Mouse (Mus musculus): ENCODE measurements around the gene Ighmbp2. TPM values are rescaled to one million over a fixed set of nuclear protein-coding genes. Genes with fewer than 3 reads are reported as not detected.

Ighmbp2 gene
- polyA plus RNA-seq, 1 experiment from 2014 or later: 7.5 TPM

- H3K9ac ChIP-seq (ENCODE audit: low read depth, low read length): no peak overlapping the region
- H3K27ac ChIP-seq (ENCODE audit: low read depth, low read length): no peak overlapping the region
- H3K27me3 ChIP-seq (ENCODE audit: control insufficient read depth, insufficient read depth, low read length): no peaks in the 10 kb centered on the region
- H3K36me3 ChIP-seq (ENCODE audit: control insufficient read depth, insufficient read depth, low read length): peaks cover 15% of the 10 kb centered on the region
- no peaks in the 10 kb centered on the region for H3K4me1 ChIP-seq (replicated peaks; ENCODE audit: control insufficient read depth, insufficient read depth, low read length)
- 94% methylated on average over 6 of the region's 6 CpGs for WGBS
- H3K4me2 ChIP-seq (replicated peaks; ENCODE audit: low read depth, low read length): no peak overlapping the region
- no peaks in the 10 kb centered on the region for H3K9me3 ChIP-seq (ENCODE audit: control insufficient read depth, low read length)
- DNase-seq (ENCODE audit: low spot score): no peak
- no peak for ATAC-seq (ENCODE audit: low FRiP score)
- H3K4me3 ChIP-seq (ENCODE audit: low read depth, low read length): no peak overlapping the region
These were observed 13.0 kb downstream of the Ighmbp2 start for GRCm38 (mm10) chr19:3269803-3270202.

GRCm38 (mm10) chr19:3269279-3269678 lies 13.5 kb downstream of the Ighmbp2 start:
- ATAC-seq (ENCODE audit: low FRiP score) (no peak), DNase-seq (ENCODE audit: low spot score) (no peak)
- Histone ChIP-seq H3K27ac (ENCODE audit: low read depth, low read length) (no peak overlapping the region), H3K27me3 (ENCODE audit: control insufficient read depth, insufficient read depth, low read length) (no peaks in the 10 kb centered on the region), H3K4me1 (replicated peaks; ENCODE audit: control insufficient read depth, insufficient read depth, low read length) (no peaks in the 10 kb centered on the region), H3K36me3 (ENCODE audit: control insufficient read depth, insufficient read depth, low read length) (peaks cover 15% of the 10 kb centered on the region), H3K4me3 (ENCODE audit: low read depth, low read length) (no peak overlapping the region), H3K9me3 (ENCODE audit: control insufficient read depth, low read length) (no peaks in the 10 kb centered on the region), H3K4me2 (replicated peaks; ENCODE audit: low read depth, low read length) (no peak overlapping the region), H3K9ac (ENCODE audit: low read depth, low read length) (no peak overlapping the region)
- WGBS: 95% methylated on average over 9 of the region's 9 CpGs

GRCm38 (mm10) chr19:3268218-3268980 lies 14.4 kb downstream of the Ighmbp2 start:
- no peak for ATAC-seq (ENCODE audit: low FRiP score)
- Histone ChIP-seq H3K36me3 (ENCODE audit: control insufficient read depth, insufficient read depth, low read length) (peaks cover 15% of the 10 kb centered on the region), H3K4me2 (replicated peaks; ENCODE audit: low read depth, low read length) (no peak overlapping the region), H3K4me3 (ENCODE audit: low read depth, low read length) (no peak overlapping the region), H3K4me1 (replicated peaks; ENCODE audit: control insufficient read depth, insufficient read depth, low read length) (no peaks in the 10 kb centered on the region), H3K27me3 (ENCODE audit: control insufficient read depth, insufficient read depth, low read length) (no peaks in the 10 kb centered on the region), H3K27ac (ENCODE audit: low read depth, low read length) (no peak overlapping the region), H3K9ac (ENCODE audit: low read depth, low read length) (no peak overlapping the region), H3K9me3 (ENCODE audit: control insufficient read depth, low read length) (no peaks in the 10 kb centered on the region)
- 93% methylated on average over 17 of the region's 17 CpGs for WGBS
- no peak for DNase-seq (ENCODE audit: low spot score)

- Histone ChIP-seq H3K27ac (ENCODE audit: low read depth, low read length) (no peak overlapping the region), H3K9ac (ENCODE audit: low read depth, low read length) (no peak overlapping the region), H3K4me1 (replicated peaks; ENCODE audit: control insufficient read depth, insufficient read depth, low read length) (no peaks in the 10 kb centered on the region), H3K4me2 (replicated peaks; ENCODE audit: low read depth, low read length) (no peak overlapping the region), H3K27me3 (ENCODE audit: control insufficient read depth, insufficient read depth, low read length) (no peaks in the 10 kb centered on the region), H3K4me3 (ENCODE audit: low read depth, low read length) (no peak overlapping the region), H3K36me3 (ENCODE audit: control insufficient read depth, insufficient read depth, low read length) (peaks cover 15% of the 10 kb centered on the region; the same call in 1 of the 2 replicates), H3K9me3 (ENCODE audit: control insufficient read depth, low read length) (no peaks in the 10 kb centered on the region)
- 88% methylated on average over 4 of the region's 4 CpGs for WGBS
- DNase-seq (ENCODE audit: low spot score): no peak
- ATAC-seq (ENCODE audit: low FRiP score): no peak
These were observed 15.5 kb downstream of the Ighmbp2 start for GRCm38 (mm10) chr19:3267340-3267739.

- no peak for ATAC-seq (ENCODE audit: low FRiP score)
- Histone ChIP-seq H3K27ac (ENCODE audit: low read depth, low read length) (no peak overlapping the region), H3K36me3 (ENCODE audit: control insufficient read depth, insufficient read depth, low read length) (peaks cover 16% of the 10 kb centered on the region; the same call in 1 of the 2 replicates)
These were observed 16.1 kb downstream of the Ighmbp2 start for GRCm38 (mm10) chr19:3266676-3267075.

GRCm38 (mm10) chr19:3266136-3266535 lies 16.7 kb downstream of the Ighmbp2 start:
- Histone ChIP-seq H3K4me3 (ENCODE audit: low read depth, low read length) (no peak overlapping the region), H3K4me2 (replicated peaks; ENCODE audit: low read depth, low read length) (no peak overlapping the region), H3K27me3 (ENCODE audit: control insufficient read depth, insufficient read depth, low read length) (no peaks in the 10 kb centered on the region), H3K4me1 (replicated peaks; ENCODE audit: control insufficient read depth, insufficient read depth, low read length) (no peaks in the 10 kb centered on the region), H3K9me3 (ENCODE audit: control insufficient read depth, low read length) (no peaks in the 10 kb centered on the region), H3K27ac (ENCODE audit: low read depth, low read length) (no peak overlapping the region), H3K36me3 (ENCODE audit: control insufficient read depth, insufficient read depth, low read length) (peaks cover 20% of the 10 kb centered on the region), H3K9ac (ENCODE audit: low read depth, low read length) (no peak overlapping the region)
- 91% methylated on average over 4 of the region's 5 CpGs for WGBS
- DNase-seq (ENCODE audit: low spot score) (no peak), ATAC-seq (ENCODE audit: low FRiP score) (no peak)

More at GRCm38 (mm10) chr19:3266676-3267075, 16.1 kb downstream of the Ighmbp2 start:
- no peak overlapping the region for H3K4me3 ChIP-seq (ENCODE audit: low read depth, low read length)
- H3K4me1 ChIP-seq (replicated peaks; ENCODE audit: control insufficient read depth, insufficient read depth, low read length): no peaks in the 10 kb centered on the region
- no peak overlapping the region for H3K4me2 ChIP-seq (replicated peaks; ENCODE audit: low read depth, low read length)
- H3K27me3 ChIP-seq (ENCODE audit: control insufficient read depth, insufficient read depth, low read length): no peaks in the 10 kb centered on the region
- no peak overlapping the region for H3K9ac ChIP-seq (ENCODE audit: low read depth, low read length)
- WGBS: 86% methylated on average over 4 of the region's 4 CpGs
- no peak for DNase-seq (ENCODE audit: low spot score)
- no peaks in the 10 kb centered on the region for H3K9me3 ChIP-seq (ENCODE audit: control insufficient read depth, low read length)

- Histone ChIP-seq H3K4me3 (ENCODE audit: low read depth, low read length) (no peak overlapping the region), H3K27ac (ENCODE audit: low read depth, low read length) (no peak overlapping the region), H3K9me3 (ENCODE audit: control insufficient read depth, low read length) (no peaks in the 10 kb centered on the region), H3K4me2 (replicated peaks; ENCODE audit: low read depth, low read length) (no peak overlapping the region), H3K27me3 (ENCODE audit: control insufficient read depth, insufficient read depth, low read length) (no peaks in the 10 kb centered on the region), H3K9ac (ENCODE audit: low read depth, low read length) (no peak overlapping the region), H3K4me1 (replicated peaks; ENCODE audit: control insufficient read depth, insufficient read depth, low read length) (no peaks in the 10 kb centered on the region), H3K36me3 (ENCODE audit: control insufficient read depth, insufficient read depth, low read length) (peaks cover 18% of the 10 kb centered on the region)
- ATAC-seq (ENCODE audit: low FRiP score): no peak
- WGBS: 98% methylated on average over 9 of the region's 9 CpGs
- DNase-seq (ENCODE audit: low spot score): no peak
These were observed 17.6 kb downstream of the Ighmbp2 start for GRCm38 (mm10) chr19:3265180-3265579.

- H3K36me3 ChIP-seq (ENCODE audit: control insufficient read depth, insufficient read depth, low read length): peaks cover 18% of the 10 kb centered on the region
- DNase-seq (ENCODE audit: low spot score) (no peak), ATAC-seq (ENCODE audit: low FRiP score) (no peak)
- 89% methylated on average over 6 of the region's 6 CpGs for WGBS
- H3K27ac ChIP-seq (ENCODE audit: low read depth, low read length): no peak overlapping the region
- no peak overlapping the region for H3K4me2 ChIP-seq (replicated peaks; ENCODE audit: low read depth, low read length)
- H3K9ac ChIP-seq (ENCODE audit: low read depth, low read length): no peak overlapping the region
- no peaks in the 10 kb centered on the region for H3K27me3 ChIP-seq (ENCODE audit: control insufficient read depth, insufficient read depth, low read length)
- no peaks in the 10 kb centered on the region for H3K4me1 ChIP-seq (replicated peaks; ENCODE audit: control insufficient read depth, insufficient read depth, low read length)
- H3K4me3 ChIP-seq (ENCODE audit: low read depth, low read length): no peak overlapping the region
- no peaks in the 10 kb centered on the region for H3K9me3 ChIP-seq (ENCODE audit: control insufficient read depth, low read length)
These were observed 18.5 kb downstream of the Ighmbp2 start for GRCm38 (mm10) chr19:3264348-3264747.

All from hindbrain, embryonic 11.5 days (tissue).